Mouse (Mus musculus) G1E (cell line): ENCODE measurements around the gene Myod1.

Source experiments
- CTCF ChIP-seq: IDR thresholded peaks from 2 replicates; pipeline ENCODE4 v1.5.1; 2012; ENCODE audit warnings: low read depth, low read length, inconsistent platforms, mixed read lengths
- GATA2 ChIP-seq: IDR thresholded peaks from 2 replicates; pipeline ENCODE4 v1.6.1; 2012; ENCODE audit warnings: low read depth, low read length, inconsistent platforms, borderline replicate concordance
- POLR2AphosphoS5 ChIP-seq: IDR thresholded peaks from 2 replicates; pipeline ENCODE4 v1.6.1; 2012; ENCODE audit warnings: low read depth, low read length, inconsistent platforms; ENCODE audit not compliant: insufficient replicate concordance
- TAL1 ChIP-seq: conservative IDR thresholded peaks from 2 replicates; pipeline ENCODE4 v1.6.1; 2012; ENCODE audit warnings: low read depth, low read length, inconsistent platforms, mixed read lengths

GRCm38 (mm10) chr7:46417467-46417866, 41.2 kb downstream of the Myod1 start:
- TF ChIP-seq CTCF = no peak
- TF ChIP-seq GATA2 = no peak
- TF ChIP-seq POLR2AphosphoS5 = no peak
- TF ChIP-seq TAL1 = no peak
